In genomic region chr1:164984681-164985080, GRCm38 (mm10) we compare ENCODE assay signal across 6 mouse cellular contexts.
A peak's percentile ranks its signal among the peaks of the same experiment; 100 is the strongest.
DNase-seq lines count a peak whose midpoint lies in the region.

No protein-coding gene starts in this region.

- DNase-seq in cerebellum, adult 18-20 months: peak; percentile 36 to 52
- DNase-seq in cerebellum, adult 9-10 months: peak; percentile 27
- peak; percentile 38 to 51 for DNase-seq in cerebellum, postnatal 25 days
- peak; percentile 27 for DNase-seq in layer of hippocampus, adult 11-12 months (ENCODE audit: low spot score)
- DNase-seq in layer of hippocampus, adult 9-11 months: peak; percentile 39
- peak; percentile 27 to 32 for DNase-seq in right cerebral cortex, adult 2 months (ENCODE audit: low spot score in 2 of 2)

Comparison
In these comparisons a context has a peak if more than half of its experiments do, and no peak if none do; other contexts are left out.
1. Peak in every context shown above with its lines: DNase-seq.